Mouse (Mus musculus): ENCODE measurements around the gene Pvr.

The Pvr gene

DNA sequence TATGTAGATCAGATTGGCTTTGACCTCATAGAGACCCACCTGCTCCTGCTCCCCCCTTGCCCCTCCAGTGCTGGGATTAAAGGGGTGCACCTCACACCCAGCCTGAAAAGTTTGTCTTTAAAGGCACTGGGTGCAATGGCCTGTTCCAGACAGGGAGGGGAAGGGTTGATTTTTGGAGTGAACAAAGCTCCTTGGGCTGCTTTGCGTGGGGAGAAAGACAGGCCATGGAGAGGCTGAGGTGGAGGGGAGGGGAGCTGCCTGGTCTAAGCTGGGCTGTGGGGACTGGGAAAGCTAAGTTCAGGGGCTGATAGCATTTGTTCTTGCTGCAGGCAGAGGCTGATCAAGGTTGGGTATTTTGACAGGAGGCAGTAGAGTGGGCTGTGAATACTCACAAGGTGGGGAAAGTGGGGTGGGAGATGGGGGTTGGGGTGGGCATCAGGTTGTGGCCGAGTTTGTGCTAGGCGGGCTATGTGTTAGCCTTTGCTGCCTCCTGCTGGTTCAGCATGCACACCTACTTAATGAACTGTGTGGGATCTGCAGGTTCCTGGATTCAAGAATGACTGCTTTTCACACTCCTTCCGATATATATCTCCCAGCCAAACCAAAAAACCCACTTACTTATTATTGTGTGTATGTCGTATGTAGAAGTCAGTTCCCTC, 48.9 kb downstream of the Pvr start:
- DNase-seq (ENCODE audit: low spot score in 2 of 2): no peak

DNA sequence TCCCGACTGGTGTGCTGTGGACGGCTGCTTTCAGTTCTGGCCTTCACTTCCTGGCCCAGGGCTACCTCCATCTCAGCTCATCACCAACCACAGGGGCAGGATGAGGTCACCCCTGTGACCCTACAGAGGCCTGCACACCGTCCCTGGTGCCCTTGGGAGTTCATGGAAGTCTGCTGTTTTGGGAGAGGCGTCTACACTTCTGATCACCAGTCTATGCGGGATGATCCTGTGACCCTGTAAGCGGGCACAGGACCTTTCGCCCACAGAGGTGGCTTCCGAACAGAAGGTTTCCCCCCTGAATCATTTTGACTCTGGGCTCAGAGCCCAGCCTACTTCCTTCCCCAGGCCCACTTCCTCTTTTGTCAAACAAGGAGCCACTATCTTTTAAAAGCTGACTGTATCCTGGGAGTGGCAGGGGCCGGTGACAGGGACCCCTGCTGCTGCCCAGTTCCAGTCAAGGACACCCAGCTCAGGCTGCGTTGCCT, 49.8 kb downstream of the Pvr start:
- DNase-seq (ENCODE audit: low spot score in 2 of 2): no peak

DNA sequence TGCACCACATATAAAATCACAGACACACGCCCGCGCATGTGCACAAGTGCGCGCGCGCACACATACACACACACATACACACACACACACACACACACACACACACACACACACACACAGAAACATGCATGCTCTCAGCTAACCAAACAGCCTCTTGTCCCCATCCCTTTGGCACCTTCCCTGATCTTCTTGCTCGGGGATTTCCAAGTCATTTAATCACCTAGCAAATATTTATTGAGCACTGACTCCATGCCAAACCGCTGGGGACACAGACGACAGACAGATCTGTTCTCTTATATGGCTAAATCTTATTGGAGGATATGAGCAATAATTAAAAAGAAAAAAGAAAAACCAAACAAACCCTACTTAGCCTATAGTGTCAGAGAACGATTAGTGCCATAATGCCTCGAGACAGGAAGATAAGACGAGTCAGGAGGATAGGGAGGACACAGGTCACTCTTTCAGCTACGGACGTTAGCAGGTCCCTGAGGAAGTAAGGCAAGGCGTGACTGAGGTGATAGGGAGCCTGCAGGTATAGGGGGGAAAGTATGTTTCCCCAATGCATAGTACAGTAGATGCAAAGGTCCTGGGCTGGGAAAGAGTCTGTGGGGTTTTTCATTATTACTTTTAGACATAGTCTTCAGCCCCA, 53.1 kb downstream of the Pvr start:
- DNase-seq (ENCODE audit: low spot score in 2 of 2): no peak

DNA sequence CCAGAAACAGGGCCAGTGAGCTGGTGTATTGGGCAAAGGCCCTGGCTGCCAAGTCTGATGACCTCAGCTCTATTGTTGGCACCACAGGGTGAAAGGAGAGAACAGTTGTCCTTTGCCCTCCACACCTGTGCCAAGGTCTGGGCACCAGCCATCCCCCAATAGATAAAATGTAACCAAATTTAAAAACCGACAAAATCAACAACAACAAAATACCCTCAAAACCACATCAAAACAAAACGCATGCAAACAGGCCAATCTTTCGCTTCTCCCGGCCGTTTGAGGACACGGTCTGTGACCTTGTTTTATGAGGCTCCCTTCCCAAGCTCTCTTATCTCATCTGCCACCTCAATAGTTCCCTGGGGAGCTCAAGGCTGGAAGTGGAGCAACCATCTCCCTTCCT, 54.5 kb downstream of the Pvr start:
- DNase-seq (ENCODE audit: low spot score in 2 of 2): no peak

DNA sequence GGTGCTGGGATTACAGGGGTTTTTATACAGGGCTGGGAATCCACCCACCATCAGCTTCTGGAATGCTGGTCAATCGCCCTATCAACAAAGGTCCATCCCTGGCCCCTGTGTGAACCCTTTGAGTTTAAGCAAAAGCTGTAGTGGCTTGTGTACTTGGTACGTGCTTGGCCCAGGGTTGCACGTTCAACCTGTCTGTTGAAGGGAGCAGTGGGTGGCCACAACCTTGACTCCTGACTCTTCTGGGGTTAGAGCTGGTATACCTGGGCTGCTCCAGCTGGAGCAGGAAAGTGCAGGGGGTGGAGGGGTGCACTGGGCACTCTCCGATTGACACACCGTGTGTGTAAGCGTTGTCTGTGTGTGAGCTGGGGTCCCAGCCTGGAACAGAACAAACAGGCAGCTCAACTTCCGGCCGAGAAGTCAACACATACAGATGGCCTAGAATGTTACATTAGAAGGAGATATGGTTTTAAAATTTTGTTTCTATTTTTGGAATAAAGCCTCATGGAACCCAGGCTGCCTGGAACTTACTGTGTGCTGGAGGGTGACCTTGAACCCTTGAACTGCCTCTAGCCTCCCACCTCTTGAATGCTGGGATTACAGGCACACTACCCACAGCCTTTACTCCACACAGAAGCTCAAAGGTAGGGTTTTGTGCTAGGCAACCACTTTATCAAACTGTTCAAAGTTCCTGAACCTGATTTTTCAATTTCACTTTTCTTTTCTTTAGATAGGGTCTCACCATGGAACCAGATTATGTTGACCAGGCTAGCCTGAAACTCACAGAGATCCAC, 55.5 kb downstream of the Pvr start:
- DNase-seq (ENCODE audit: low spot score in 2 of 2): no peak

DNA sequence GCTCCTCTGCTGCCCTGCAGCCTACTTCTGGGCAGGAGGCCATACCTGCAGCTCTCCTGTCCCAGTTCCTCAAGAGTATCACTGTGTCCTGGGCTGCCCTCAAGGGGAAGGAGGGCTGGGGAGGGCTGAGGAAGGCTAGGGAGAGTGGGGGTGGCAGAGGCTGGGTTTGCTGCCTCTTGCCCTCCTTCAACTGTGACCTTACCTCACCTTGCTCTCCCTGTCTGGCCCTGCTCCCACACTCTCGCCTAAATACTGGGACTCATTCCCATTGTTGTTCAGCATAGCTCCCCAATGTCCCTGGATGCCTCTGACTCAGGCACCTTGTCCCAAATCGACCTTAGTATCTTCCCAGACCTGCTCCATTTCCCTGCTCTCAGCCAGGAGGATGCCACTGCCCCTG, 56.7 kb downstream of the Pvr start:
- no peak for DNase-seq (ENCODE audit: low spot score in 2 of 2)

DNA sequence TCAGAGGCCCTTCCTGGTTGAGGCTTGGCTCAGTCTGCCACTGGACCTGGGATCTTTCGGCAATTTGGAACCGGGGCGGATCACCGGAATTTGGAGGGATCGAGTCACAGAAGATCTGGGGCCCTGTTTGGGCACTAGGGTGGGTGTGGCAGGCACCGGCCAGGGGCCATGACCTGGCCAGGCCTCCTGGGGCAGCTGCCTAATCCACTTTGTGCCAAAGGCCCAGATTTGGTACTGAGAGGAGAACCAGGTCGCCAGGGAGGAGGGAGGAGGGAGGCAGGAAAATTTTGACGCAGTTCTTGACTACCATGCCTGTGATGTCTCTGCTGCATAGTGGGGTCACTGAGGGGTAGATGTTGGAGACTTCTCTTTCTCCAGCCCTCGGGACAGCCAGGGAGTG, 59.8 kb downstream of the Pvr start, which contains the start of gene Ceacam16:
Gene Ceacam16 (minus strand): TSS at position 101 of the 400 bp plus-strand sequence.
- no peak for DNase-seq (ENCODE audit: low spot score in 2 of 2)

DNA sequence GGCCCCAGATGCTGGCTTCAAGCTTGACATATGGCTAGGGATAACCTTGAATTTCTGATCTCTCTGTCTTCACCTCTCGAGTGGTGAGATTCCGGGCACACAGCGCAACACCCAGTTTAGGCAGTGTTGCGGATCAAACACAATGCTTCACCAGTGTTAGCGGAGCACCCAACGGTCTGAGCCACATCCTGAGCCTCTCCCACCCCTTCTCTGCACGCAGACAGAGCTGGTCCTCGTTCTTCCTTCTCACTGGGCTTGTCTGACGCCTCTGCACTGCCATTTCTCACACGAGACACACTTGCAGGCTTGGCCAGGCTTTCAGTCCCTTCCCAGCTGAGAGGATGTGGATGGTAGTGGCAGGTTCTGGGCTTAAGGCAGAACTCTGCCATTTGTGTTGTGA, 61.2 kb downstream of the Pvr start:
- DNase-seq (ENCODE audit: low spot score in 2 of 2): no peak

DNA sequence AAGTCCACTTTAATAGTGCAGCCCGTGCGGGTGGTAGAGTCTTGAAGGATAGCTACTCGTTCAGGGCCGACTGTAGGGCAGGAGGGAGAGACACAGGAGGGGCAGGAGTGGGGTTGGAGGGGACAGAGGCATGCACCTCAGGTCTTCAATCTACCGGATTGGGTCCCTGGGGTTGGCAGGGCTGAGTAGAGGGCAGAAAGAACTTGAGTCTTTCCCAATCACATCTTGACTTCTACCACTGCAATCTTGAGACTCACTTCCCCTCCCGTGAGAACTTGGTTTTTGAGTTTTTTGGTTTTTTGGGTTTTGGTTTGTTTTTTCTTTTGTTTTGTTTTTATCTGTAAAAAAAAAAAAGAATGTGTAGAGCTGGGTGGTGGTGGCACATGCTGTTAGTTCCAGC, 64.7 kb downstream of the Pvr start:
- DNase-seq (ENCODE audit: low spot score in 2 of 2): no peak

DNA sequence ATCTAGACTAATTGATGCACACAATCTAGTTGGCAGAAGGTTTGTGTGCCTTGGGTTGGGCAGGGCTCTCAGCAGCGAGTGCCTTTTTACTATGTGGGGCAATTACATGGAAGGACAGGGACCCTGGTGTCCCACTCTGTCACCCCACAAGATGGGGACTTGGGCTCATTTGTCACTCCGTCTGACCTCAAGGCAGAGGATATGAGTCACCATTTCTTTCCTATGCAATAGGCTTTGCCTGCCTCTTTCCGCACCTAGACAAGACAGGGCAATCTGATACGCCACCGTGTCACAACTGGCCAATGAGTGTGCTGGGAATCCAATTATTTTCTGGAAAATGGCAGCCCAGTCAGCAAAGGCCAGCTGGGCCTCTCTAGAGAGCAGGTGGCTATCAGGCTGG, 65.3 kb downstream of the Pvr start:
- no peak for DNase-seq (ENCODE audit: low spot score in 2 of 2)

All from frontal cortex, postnatal 25 days (tissue).